Mouse (Mus musculus): ENCODE measurements around the gene Nat9. TPM values are rescaled to one million over a fixed set of nuclear protein-coding genes. Genes with fewer than 3 reads are reported as not detected.

The Nat9 gene
- polyA plus RNA-seq, 1 experiment from 2014 or later, result 13.1 TPM

- H3K4me3 ChIP-seq, result peak within 1 kb of the TSS; percentile 78
- peak within 1 kb of the TSS; percentile 28; the same call in 1 of the 2 replicates for H3K27ac ChIP-seq (ENCODE audit: poor library complexity, severe bottlenecking)
- ATAC-seq (ENCODE audit: insufficient number of reproducible peaks, low FRiP score), result peak; percentile 97
- H3K4me2 ChIP-seq, result peak within 1 kb of the TSS; percentile 96
- no peaks in the 10 kb centered on the region for H3K9me3 ChIP-seq (replicated peaks)
- no peaks in the 10 kb centered on the region for H3K27me3 ChIP-seq (replicated peaks)
- WGBS, result under 1% methylated on average over 47 of the region's 47 CpGs
- H3K36me3 ChIP-seq, result no peaks in the 10 kb centered on the region
- H3K4me1 ChIP-seq (replicated peaks), result peaks cover 43% of the 10 kb centered on the region
- H3K9ac ChIP-seq, result peak within 1 kb of the TSS; percentile 74
Observed at GRCm38 (mm10) chr11:115162832-115163480, 24.7 kb downstream of the Nat9 start, which contains the start of gene Slc9a3r1. Gene Slc9a3r1, plus strand, starts transcription at chr11:115163341.

DNA sequence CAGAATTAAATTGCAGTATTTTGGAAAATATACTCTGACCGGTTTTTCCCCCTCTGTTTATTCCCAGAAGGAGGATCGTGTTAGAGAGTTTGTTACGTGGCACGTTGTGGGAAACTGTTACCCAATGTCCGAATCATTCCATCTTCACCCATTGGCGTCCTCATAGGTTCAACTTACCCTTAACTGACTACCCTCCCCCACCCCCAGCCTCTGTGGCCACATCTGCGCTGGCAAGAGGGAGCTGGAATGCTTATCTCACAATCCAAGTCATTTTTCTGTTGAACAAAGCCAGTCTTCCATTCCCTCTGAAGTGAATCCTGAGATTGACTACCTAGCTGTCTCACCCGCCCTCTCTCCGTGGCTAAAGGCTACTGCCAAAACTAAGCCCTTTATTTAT lies 25.5 kb downstream of the Nat9 start:
- Histone ChIP-seq H3K27ac (ENCODE audit: poor library complexity, severe bottlenecking) (no peak overlapping the region; the same call in 1 of the 2 replicates), H3K4me3 (peak overlapping the region; percentile 78; the same call in 1 of the 2 replicates), H3K9ac (no peak overlapping the region), H3K9me3 (replicated peaks) (no peaks in the 10 kb centered on the region), H3K4me1 (replicated peaks) (peaks cover 47% of the 10 kb centered on the region), H3K4me2 (peak overlapping the region; percentile 96), H3K27me3 (replicated peaks) (no peaks in the 10 kb centered on the region), H3K36me3 (no peaks in the 10 kb centered on the region)
- WGBS, result 20% methylated on average over 9 of the region's 9 CpGs
- ATAC-seq (ENCODE audit: insufficient number of reproducible peaks, low FRiP score), result no peak

- H3K9me3 ChIP-seq (replicated peaks), result no peaks in the 10 kb centered on the region
- H3K4me2 ChIP-seq, result peak overlapping the region; percentile 96; the same call in 1 of the 2 replicates
- no peak overlapping the region for H3K4me3 ChIP-seq
- H3K36me3 ChIP-seq, result no peaks in the 10 kb centered on the region
- H3K27me3 ChIP-seq (replicated peaks), result peaks cover 3% of the 10 kb centered on the region; the same call in 1 of the 2 replicates
- WGBS, result 32% methylated on average over 9 of the region's 9 CpGs
- H3K4me1 ChIP-seq (replicated peaks), result peaks cover 47% of the 10 kb centered on the region
- H3K9ac ChIP-seq, result no peak overlapping the region
- no peak for ATAC-seq (ENCODE audit: insufficient number of reproducible peaks, low FRiP score)
- H3K27ac ChIP-seq (ENCODE audit: poor library complexity, severe bottlenecking), result no peak overlapping the region
Observed at GRCm38 (mm10) chr11:115161578-115162204, 26.0 kb downstream of the Nat9 start.

DNA sequence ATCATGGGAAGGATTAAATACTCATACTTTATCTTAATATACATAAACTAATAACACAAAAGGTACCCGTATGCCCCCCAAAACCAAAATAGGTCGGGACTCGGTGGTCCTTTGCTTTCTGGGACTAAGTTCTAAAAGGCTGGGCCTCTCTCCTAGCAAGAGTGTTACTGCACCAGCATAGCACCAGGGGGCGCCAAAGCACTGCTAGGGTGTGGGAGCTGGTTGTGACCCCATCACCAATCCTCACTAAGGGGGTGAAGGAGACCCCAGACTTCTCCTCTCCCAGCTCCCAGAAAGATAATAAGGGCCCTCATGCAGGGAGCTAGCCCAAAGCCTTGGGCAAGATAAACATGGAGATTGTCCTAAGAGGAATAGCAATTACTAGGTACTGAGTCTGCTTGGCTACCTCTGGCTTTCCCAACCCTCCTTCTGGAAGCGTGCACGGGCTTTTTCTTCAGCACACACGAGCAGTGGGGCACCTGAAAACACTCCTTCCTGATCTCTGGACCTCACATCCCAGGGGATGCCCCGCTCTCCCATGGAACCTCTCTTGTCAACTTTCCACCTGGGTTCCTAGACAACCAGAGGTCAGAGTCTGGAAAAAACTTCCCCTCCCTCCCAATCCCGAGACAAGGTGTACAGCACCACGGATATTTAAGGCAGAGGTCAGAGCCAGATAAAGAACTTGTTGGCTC lies 26.6 kb downstream of the Nat9 start:
- Histone ChIP-seq H3K9me3 (replicated peaks) (no peaks in the 10 kb centered on the region), H3K4me1 (replicated peaks) (peaks cover 47% of the 10 kb centered on the region), H3K27ac (ENCODE audit: poor library complexity, severe bottlenecking) (no peak overlapping the region), H3K9ac (no peak overlapping the region), H3K27me3 (replicated peaks) (peaks cover 10% of the 10 kb centered on the region; the same call in 1 of the 2 replicates), H3K36me3 (no peaks in the 10 kb centered on the region), H3K4me2 (no peak overlapping the region), H3K4me3 (no peak overlapping the region)
- ATAC-seq (ENCODE audit: insufficient number of reproducible peaks, low FRiP score), result no peak
- WGBS, result 27% methylated on average over 10 of the region's 10 CpGs

DNA sequence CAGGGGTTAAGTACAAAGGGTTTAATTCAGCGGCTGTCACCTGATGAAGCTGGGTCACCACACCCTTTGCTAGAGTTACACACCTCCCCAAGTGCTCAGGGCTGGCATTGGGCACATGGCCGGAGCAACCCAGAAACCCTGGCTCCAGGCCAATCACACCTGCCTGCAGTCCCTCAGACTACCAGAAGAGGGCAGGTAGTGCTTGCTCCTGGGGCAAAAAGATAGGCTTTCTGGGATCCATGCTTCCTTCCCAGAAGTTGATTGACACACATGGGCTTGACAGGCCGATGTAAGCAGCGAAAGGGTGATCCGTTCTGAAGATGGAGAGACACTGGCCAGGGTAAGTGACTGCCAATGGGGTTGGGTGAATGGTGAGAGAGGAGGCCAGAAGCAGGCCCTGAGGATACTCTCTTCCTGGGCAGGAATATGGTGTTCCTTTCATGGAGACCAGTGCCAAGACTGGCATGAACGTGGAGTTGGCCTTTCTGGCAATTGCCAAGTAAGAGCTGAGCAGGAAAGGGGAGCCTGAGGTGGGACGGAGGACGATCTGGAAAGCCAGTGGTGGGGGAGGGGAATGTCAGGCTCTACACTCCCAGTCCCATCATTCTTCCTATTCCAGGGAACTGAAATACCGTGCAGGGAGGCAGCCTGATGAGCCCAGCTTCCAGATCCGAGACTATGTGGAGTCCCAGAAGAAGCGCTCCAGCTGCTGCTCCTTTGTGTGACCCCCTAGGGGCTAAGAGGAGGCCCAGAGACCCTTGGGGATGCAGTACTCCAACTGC lies 27.5 kb downstream of the Nat9 start:
- Histone ChIP-seq H3K9me3 (replicated peaks) (no peaks in the 10 kb centered on the region), H3K4me2 (no peak overlapping the region), H3K27ac (ENCODE audit: poor library complexity, severe bottlenecking) (no peak overlapping the region), H3K27me3 (replicated peaks) (peaks cover 18% of the 10 kb centered on the region), H3K4me3 (no peak overlapping the region), H3K36me3 (no peaks in the 10 kb centered on the region), H3K4me1 (replicated peaks) (peaks cover 47% of the 10 kb centered on the region), H3K9ac (no peak overlapping the region)
- ATAC-seq (ENCODE audit: insufficient number of reproducible peaks, low FRiP score), result no peak
- 56% methylated on average over 11 of the region's 11 CpGs for WGBS

DNA sequence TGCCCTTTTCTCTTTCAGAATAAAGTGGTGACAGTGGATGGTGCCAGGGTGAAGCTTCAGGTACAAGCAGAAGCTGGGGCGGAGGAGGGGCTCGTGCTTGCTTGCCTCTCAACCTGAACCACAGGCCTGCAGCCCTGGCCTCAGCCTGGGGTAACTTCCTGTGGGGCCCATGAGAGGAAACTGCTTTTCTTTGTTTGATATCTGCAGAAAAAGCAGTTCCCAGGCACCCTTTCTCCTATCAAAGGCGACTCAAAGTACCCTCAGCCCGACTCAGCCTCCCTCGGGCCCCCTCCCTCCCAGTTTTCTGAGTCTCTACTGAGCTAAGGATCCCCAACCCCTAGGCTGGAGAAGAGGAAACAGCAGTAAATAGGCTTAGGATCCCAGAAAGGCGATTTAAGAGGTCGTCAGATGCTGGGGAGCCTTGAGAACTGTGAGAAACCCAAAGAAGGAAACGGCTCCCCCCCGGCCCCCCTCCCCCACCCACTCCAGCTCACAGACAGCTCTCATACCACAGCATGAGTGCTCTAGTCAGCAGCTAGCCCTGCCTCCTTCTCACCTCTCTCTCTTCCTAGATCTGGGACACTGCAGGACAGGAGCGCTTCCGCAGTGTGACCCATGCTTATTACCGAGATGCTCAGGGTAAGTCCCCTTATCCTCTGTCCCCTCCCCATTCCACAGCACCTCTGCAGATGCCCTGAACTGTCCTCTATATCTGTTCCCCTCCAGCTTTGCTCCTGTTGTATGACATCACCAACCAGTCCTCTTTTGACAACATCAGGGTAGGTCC lies 29.5 kb downstream of the Nat9 start:
- H3K36me3 ChIP-seq, result no peaks in the 10 kb centered on the region
- H3K27ac ChIP-seq (ENCODE audit: poor library complexity, severe bottlenecking), result peak overlapping the region; percentile 46
- WGBS, result 14% methylated on average over 12 of the region's 12 CpGs
- peak overlapping the region; percentile 31 for H3K4me2 ChIP-seq
- peaks cover 33% of the 10 kb centered on the region for H3K27me3 ChIP-seq (replicated peaks)
- no peaks in the 10 kb centered on the region for H3K9me3 ChIP-seq (replicated peaks)
- no peak overlapping the region for H3K4me3 ChIP-seq
- 0 out of 2 replicates have a peak, but pooled peaks have one; percentile 11 for ATAC-seq (ENCODE audit: insufficient number of reproducible peaks, low FRiP score)
- H3K9ac ChIP-seq, result no peak overlapping the region
- H3K4me1 ChIP-seq (replicated peaks), result peaks cover 41% of the 10 kb centered on the region

DNA sequence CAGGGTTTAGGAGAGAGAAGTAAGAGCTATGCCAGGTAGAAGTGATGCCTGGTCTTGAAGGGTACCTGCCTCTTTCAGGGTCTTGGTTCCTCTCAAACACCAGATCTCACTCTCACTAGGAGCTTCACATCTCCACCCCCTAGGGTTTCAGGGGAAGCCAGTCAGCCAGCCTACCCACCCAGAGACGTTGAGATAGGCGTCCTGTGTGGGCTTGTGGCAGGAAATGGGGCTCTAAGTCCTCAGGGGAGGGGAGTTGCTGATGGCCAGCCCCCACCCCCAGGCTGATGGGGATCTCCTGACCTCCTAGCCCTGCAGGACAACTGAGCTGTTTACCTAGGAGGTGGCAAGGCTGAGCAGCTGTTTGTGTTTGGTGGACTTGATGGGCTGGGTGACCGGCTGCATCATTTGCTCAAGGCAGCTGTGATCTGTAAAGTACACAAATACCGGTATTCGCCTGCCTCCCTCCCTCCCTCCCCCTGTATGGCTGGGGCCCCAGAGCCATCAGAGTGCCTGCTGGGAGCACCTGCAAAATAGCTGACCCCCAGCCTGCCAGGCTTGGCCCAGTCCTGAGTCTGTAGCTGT lies 32.5 kb downstream of the Nat9 start:
- H3K27ac ChIP-seq (ENCODE audit: poor library complexity, severe bottlenecking), result no peak overlapping the region
- 5% methylated on average over 5 of the region's 5 CpGs for WGBS
- peaks cover 42% of the 10 kb centered on the region for H3K27me3 ChIP-seq (replicated peaks)

DNA sequence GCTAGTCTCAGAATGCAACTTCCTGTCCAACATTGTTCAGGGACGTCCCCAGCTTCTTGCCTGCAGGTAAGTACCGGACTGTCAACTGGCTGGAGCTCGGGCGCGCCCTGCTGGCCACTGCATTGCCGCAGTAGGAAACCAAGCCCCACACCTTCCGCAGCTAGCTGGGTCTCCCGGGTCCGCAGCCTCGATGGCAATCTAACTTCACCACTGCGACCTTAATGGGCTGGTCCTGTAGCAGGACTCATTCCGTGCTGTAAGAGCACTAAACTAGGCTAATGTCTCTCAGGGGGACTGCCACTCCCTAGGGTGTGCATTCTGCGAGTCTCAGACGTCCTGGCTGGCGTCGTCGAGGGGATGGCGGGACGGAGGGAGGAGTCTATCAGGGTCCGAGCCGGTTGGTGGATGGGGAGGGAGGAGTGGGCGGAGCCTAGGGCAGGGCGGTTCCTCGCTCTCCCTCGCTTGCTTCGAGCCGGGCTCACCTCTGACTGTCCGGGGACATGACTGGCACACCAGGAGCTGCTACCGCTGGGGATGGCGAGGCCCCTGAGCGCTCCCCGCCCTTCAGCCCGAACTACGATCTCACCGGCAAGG lies 33.9 kb downstream of the Nat9 start:
- no peaks in the 10 kb centered on the region for H3K36me3 ChIP-seq
- no peak overlapping the region for H3K27ac ChIP-seq (ENCODE audit: poor library complexity, severe bottlenecking)
- H3K9me3 ChIP-seq (replicated peaks), result peaks cover 6% of the 10 kb centered on the region
- peaks cover 27% of the 10 kb centered on the region for H3K4me1 ChIP-seq (replicated peaks)
- under 1% methylated on average over 35 of the region's 35 CpGs for WGBS
- no peak overlapping the region for H3K9ac ChIP-seq
- H3K4me3 ChIP-seq, result peak overlapping the region; percentile 39
- peaks cover 42% of the 10 kb centered on the region for H3K27me3 ChIP-seq (replicated peaks)
- peak; percentile 81 for ATAC-seq (ENCODE audit: insufficient number of reproducible peaks, low FRiP score)
- H3K4me2 ChIP-seq, result peak overlapping the region; percentile 54

More for the DNA sequence above, 32.5 kb downstream of the Nat9 start:
- Histone ChIP-seq H3K36me3 (no peaks in the 10 kb centered on the region), H3K4me1 (replicated peaks) (peaks cover 28% of the 10 kb centered on the region), H3K9ac (no peak overlapping the region), H3K9me3 (replicated peaks) (no peaks in the 10 kb centered on the region), H3K4me3 (no peak overlapping the region), H3K4me2 (no peak overlapping the region)
- no peak for ATAC-seq (ENCODE audit: insufficient number of reproducible peaks, low FRiP score)

GRCm38 (mm10) chr11:115153088-115153487 lies 34.6 kb downstream of the Nat9 start:
- Histone ChIP-seq H3K9ac (no peak overlapping the region), H3K9me3 (replicated peaks) (peaks cover 6% of the 10 kb centered on the region), H3K27me3 (replicated peaks) (peaks cover 42% of the 10 kb centered on the region), H3K4me3 (no peak overlapping the region), H3K36me3 (no peaks in the 10 kb centered on the region), H3K27ac (ENCODE audit: poor library complexity, severe bottlenecking) (no peak overlapping the region), H3K4me2 (no peak overlapping the region), H3K4me1 (replicated peaks) (peaks cover 20% of the 10 kb centered on the region)
- no peak for ATAC-seq (ENCODE audit: insufficient number of reproducible peaks, low FRiP score)
- 69% methylated on average over 9 of the region's 9 CpGs for WGBS

Measured in heart, embryonic 12.5 days (tissue).